Mouse (Mus musculus): ENCODE measurements around the gene Nubp1.

DNA sequence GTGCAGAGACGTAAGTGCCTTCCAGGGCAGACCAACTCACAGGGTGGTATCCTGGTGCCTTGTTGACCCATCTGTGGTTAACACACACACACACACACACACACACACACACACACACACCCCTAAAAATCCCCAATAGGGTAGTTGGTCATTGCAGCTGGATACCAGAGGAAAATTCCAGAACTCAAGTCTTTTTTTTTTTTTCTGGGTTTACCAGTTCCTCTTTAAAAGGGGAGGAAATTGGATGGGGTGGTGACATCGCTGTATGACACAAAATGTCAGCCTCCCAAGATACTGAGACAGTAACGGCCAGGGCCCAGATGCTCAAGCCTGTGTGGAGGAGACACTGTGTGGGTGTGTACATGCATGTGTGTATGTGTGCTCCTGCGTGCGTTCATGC, 21.6 kb downstream of the Nubp1 start:
- no peak for TF ChIP-seq POLR2A (IDR thresholded peaks at IDR 0.05; ENCODE audit: extremely low read depth, insufficient read depth, low read length)
- TF ChIP-seq CTCF (IDR thresholded peaks at IDR 0.05; ENCODE audit: low read depth, low read length), result no peak

All from liver, adult 2 months (tissue).